Mouse (Mus musculus): Measurements from ENCODE around the gene Ing1. TPM values are rescaled to one million over a fixed set of nuclear protein-coding genes. Genes with fewer than 3 reads are reported as not detected.

Gene Ing1
- polyA plus RNA-seq, 1 experiment from 2014 or later: 44.7 TPM

Other genes starting within 250 kb of the Ing1 start
- gene Col4a2, start 242.8 kb upstream of the Ing1 start, polyA plus RNA-seq (2014; fragmentation: Nextera tagmentation; extraction: Ambion mirVana): 15.0 and 40.7 TPM in 2 replicates
- 38.1 and 123 TPM in 2 replicates for gene Col4a1, start 242.7 kb upstream of the Ing1 start, polyA plus RNA-seq (2014; fragmentation: Nextera tagmentation; extraction: Ambion mirVana)
- 0.25 and 0.31 TPM in 2 replicates for gene Rab20, start 76.9 kb upstream of the Ing1 start, polyA plus RNA-seq (2014; fragmentation: Nextera tagmentation; extraction: Ambion mirVana)
- 130 and 150 TPM in 2 replicates for gene Naxd, start 58.1 kb upstream of the Ing1 start, polyA plus RNA-seq (2014; fragmentation: Nextera tagmentation; extraction: Ambion mirVana)
- 22.8 and 25.5 TPM in 2 replicates for gene Cars2, start 4.8 kb upstream of the Ing1 start, polyA plus RNA-seq (2014; fragmentation: Nextera tagmentation; extraction: Ambion mirVana)
- 94.4 and 99.8 TPM in 2 replicates for gene Ankrd10, start 80.2 kb downstream of the Ing1 start, polyA plus RNA-seq (2014; fragmentation: Nextera tagmentation; extraction: Ambion mirVana)
- not detected in 2 replicates for gene 1700016D06Rik, start 145.5 kb downstream of the Ing1 start, polyA plus RNA-seq (2014; fragmentation: Nextera tagmentation; extraction: Ambion mirVana)
- gene Arhgef7, start 172.2 kb downstream of the Ing1 start, polyA plus RNA-seq (2014; fragmentation: Nextera tagmentation; extraction: Ambion mirVana): 78.3 and 84.0 TPM in 2 replicates